Mouse (Mus musculus) spleen, embryonic (tissue): ENCODE results near the gene Ccdc153.

ENCODE experiments used
- CTCF ChIA-PET: fragments of 350-600 bp; sonication (Branson Sonifier 250); formaldehyde crosslinking; loops from one replicate; lab custom pipeline; 2022; lab: Charles Lee

The Ccdc153 gene

DNA sequence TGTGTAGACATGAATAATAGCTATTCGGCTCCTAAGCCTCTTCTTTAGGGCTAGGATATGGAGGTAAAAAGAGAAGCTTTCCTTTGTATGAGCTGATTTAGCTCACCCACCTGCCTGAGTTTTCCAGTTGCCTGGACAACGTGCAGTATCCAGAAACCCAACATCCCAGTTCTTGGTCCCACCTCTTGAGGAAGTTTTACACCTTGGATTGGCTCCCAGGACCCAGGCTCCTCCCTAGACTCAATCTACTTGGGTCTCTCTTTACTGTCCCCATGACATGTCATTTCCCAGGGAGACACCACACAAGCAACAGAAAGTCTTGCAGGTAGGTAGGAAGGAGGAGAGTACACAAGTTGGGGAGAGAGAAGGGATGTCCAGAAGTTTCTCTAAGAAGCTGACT is at the start of gene Ccdc153:
TSS of gene Ccdc153 (plus strand) at position 278 of the 400 bp plus-strand sequence.
- CTCF ChIA-PET, result interaction anchor here (0.6 kb wide), 1 partner anchor 40 kb away, joined by 4 read pairs; no protein-coding TSS in a partner anchor

DNA sequence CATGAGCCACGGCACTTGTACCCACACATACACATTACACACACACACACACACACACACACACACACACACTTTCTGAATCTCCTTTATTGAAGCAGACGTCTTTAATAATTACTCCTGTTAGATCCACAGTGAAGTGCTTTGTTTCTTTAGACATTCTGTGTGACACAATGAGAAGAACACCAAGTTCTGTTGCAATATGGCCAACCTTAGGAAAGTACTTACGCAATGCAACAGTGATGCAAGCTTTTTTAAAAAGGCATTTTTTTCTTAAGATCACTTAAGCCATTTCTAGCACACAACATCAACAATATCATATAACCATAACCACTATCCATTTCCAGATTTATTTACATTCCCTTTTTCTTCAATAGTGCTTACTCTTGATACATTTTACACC is 49.3 kb upstream of the Ccdc153 start:
- CTCF ChIA-PET, result no interaction called here

DNA sequence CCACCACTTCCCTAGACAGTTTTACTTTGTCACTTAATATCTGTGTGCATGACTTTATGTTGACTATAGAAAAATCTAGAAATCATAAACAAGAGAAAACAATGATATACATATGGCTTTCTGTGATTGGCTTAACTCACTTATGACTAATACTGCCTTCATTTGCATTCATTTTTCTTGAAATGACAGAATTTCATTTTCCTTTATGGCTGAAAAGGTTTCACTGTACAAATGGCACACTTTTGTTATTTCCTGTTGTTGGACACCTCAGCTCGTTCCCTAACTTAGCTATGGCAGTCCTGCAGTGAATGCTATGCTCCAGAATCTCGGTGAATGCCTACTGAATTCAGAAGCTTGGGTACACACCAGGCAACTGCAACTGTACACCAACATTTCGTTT is 48.2 kb upstream of the Ccdc153 start:
- CTCF ChIA-PET, result interaction anchor here (0.5 kb wide), 1 partner anchor 22 kb away, joined by 4 read pairs; no protein-coding TSS in a partner anchor

DNA sequence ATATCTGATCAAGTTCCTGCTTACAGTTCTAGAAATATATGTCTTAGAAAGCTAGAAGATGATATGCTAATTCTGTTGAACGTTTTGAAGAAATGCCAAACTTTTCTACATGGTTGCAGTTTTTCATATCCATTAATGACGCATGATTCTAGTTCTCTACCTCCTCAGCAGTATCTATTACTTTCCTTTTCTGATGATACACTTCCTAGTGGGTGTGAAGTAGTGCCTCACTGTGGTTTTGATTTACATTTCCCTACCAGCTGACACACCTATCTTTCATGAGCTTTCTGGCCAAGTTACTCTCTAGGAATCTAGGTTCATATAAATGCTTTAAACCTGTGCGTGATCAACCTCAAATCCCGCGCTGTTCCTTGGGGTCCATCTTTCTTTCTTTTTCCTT is 47.7 kb upstream of the Ccdc153 start:
- CTCF ChIA-PET, result no interaction called here

DNA sequence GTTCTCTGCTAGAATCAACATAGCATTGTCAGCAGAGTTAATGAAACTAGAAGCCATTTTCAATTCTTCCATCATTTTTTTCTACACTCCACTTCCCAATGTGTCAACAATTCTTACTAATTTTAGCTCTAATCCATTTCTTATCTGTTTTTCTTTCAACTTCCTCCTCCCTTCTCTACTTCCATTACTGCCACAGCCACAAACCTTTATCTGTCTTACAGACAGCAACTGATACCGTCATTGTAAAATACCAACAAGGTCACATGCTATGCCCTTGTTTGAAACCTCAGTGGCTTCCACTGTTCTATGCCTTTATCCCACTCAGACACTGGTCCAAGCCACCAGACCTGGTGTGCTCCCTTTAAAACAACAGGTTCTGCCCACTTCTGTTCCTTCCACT is 46.5 kb upstream of the Ccdc153 start:
- CTCF ChIA-PET, result no interaction called here

DNA sequence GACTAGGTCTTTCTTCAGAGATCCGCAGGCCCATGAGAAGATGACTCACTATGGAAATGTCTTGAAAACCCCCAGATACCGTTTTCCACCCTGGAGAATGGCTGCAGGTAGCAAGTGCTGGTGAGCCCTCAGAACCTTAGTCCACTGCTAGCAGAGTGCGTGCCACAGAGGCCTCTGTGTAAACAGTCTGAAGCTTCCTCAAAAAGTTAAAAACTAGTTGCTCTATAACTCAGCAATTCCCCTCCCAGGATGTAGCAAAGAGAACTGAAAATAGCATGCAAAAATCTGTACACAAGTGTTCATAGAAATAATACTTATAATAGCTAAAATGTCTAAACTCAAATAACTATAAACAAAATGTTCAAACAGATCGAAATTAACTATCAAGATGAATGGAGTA is 44.1 kb upstream of the Ccdc153 start:
- CTCF ChIA-PET, result interaction anchor here (1.3 kb wide), 1 partner anchor 11 kb away, joined by 4 read pairs; no protein-coding TSS in a partner anchor

DNA sequence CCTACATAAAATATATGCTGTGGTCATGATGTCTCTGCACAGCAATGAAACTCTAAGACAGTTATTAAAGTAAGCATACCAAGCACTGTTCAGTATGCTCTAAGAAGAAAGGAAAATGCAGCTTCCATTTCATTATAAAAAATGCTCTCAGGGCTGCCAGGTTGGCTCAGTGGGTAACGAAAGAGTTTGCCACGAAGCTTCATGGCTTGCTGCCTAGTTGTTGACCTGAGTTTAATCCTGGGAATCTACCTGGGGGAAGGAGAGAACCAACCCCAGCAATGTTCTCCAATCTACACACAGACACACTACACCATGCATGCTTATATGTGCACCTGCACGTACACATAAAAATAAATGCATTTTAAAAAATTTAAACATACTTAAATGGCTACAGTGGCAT is 41.3 kb upstream of the Ccdc153 start:
- CTCF ChIA-PET, result no interaction called here

DNA sequence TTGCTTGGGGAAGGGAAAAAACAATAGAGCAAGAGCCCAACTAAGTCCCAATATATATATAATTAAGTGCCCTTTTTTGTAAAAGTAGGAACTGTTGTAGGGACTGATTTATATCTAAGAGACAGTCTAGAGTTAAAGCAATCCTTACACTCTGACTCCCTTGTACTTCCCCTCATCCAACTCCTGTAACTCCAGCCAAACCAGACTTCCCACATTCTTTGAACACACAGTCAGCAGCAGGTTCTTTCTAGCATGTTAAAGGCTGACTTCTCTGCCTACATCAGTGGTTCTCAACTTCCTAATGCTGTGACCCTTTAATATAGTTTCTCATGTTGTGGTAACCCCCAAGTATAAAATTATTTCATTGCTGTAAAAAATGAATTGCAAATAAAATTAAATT is 40.9 kb upstream of the Ccdc153 start:
- CTCF ChIA-PET, result interaction anchor here (0.6 to 0.7 kb wide), 2 partner anchors 24 to 57 kb away, joined by 3 read pairs; no protein-coding TSS in a partner anchor

DNA sequence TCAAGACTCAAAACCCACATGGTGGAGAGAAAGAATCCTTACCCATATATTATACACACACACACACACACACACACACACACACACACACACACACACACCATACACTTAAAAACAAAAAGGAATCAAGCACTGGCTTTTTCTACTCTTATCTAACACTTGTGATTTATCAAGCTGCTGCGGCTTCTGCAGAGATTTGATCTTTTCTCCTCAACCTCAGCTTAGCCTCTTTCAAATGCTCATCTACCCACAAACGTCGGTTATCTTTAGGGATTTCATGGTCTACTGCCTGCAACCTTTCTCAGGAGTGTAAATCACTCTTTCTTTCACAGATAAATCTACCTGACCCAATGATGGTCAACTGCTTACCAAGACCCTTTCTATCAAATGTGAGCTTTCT is 40.0 kb upstream of the Ccdc153 start:
- CTCF ChIA-PET, result interaction anchor here (0.6 to 0.7 kb wide), 3 partner anchors 40 to 769 kb away, joined by 3 to 4 read pairs (median 3); partner anchors contain the start of gene Ccdc153

DNA sequence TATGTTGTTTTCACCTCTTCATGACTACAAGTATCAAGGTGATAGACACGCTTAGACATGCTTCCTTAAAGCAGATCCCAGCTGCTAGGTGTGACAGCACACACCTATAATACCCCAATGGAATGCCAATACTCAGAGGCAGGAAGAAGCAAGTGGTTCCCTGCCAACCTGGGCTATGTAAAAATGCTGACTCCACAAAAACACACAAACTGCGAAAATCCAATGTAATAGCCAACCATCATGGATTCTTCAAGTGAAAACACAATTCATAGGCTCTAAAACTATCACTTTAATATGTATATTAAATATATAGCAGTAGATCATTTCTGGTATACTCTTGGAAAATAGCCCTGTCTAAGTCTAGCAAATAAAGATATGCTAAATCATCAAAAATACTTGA is 32.6 kb upstream of the Ccdc153 start:
- CTCF ChIA-PET, result interaction anchor here (0.6 to 1.4 kb wide), 2 partner anchors 12 to 506 kb away, joined by 4 read pairs; no protein-coding TSS in a partner anchor

DNA sequence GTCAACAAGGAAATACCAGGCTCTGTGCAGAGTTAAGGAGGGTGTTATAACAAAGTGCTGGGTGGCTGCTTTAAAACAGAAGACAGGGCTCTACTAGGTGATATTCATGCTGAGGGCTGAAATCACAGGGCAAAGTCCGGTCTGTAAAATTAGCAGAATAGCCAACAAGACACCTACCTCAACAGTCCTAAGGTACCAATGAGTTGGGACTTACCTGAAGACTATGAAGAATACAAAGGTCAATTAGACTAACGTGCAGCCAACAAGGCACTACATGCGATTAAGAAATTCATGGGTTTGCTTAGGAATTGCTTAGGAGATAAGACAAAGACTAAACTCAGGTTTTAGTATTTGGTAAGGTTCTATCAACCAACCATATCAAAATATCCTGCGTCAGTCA is 31.1 kb upstream of the Ccdc153 start:
- CTCF ChIA-PET, result no interaction called here

DNA sequence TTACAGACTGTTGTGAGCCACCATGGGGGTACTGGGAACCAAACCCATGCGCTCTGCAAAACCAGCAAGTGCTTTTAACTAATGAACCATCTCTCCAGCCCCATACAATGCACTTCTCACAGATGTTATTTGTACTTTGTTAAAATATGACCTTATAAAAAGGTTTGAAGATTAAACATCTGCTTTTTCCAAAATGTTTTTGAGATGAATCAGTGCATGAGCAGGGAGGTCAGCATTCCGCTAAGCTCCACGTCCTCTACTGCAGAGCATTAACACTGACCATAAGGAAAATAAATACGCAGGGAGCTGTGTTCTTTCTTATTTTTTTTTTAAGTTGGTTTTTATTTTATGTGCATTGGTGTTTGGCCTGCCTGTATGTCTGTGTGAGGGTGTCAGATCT is 28.1 kb upstream of the Ccdc153 start:
- CTCF ChIA-PET, result interaction anchor here (0.7 kb wide), 1 partner anchor 131 kb away, joined by 3 read pairs; no protein-coding TSS in a partner anchor

DNA sequence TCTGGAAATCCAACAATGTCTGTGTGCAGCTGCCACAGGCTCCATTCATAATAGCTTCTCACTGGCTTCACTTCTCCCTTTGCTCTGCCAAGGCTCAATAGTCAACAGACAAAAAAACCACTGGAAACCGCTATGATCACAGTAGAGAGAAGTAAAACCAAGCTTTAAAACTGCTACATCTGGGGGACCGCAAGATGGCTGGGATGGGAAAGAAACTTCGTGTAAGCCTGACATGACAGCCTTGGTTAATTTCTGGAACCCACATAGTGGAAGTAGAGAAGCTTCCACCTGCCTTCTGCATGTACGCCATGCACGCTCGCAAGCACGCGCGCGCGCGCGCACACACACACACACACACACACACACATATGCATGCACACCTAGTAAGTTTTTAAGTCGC is 26.9 kb upstream of the Ccdc153 start:
- CTCF ChIA-PET, result interaction anchor here (0.6 to 0.7 kb wide), 3 partner anchors 21 to 876 kb away, joined by 4 to 5 read pairs (median 4); no protein-coding TSS in a partner anchor

DNA sequence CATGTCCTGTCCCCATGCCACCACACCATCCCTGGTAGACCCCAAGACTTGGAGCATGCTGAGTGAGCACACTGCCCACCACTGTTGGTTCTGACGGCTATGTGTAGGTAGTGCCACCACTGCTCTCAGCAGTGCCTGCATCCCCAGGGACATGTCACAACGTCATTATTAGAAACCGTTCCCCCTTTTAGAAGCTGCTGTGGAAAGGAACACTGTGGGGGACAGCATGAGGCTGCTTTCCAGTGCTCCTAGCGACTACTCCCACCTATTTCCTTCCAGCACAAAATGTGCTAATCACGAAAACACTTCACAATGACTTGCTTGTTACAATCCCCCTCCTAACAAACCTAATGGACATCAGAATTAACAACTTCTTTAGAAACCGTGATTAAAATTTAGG is 14.5 kb upstream of the Ccdc153 start:
- CTCF ChIA-PET, result no interaction called here

DNA sequence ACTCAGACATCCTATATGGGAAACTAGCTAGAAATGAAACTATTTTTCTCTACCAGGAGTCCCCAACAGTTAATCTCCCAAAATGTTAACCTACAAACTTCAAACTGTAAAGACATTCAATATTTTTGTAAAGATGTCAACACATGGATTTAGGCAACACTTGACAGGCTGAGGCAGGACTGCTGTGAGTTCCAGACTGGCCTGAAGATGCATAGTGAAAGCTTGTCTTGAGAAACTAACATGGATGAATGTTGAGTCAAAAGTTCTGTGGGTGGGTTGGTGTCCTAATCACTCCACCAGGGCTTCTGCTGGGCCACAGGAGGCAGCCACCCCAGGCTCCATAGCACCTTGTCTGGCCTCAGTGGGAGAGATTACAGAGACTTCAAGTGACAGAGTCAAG is 8.9 kb upstream of the Ccdc153 start:
- CTCF ChIA-PET, result interaction anchor here (0.6 to 0.8 kb wide), 2 partner anchors 8 to 431 kb away, joined by 5 to 7 read pairs; no protein-coding TSS in a partner anchor

DNA sequence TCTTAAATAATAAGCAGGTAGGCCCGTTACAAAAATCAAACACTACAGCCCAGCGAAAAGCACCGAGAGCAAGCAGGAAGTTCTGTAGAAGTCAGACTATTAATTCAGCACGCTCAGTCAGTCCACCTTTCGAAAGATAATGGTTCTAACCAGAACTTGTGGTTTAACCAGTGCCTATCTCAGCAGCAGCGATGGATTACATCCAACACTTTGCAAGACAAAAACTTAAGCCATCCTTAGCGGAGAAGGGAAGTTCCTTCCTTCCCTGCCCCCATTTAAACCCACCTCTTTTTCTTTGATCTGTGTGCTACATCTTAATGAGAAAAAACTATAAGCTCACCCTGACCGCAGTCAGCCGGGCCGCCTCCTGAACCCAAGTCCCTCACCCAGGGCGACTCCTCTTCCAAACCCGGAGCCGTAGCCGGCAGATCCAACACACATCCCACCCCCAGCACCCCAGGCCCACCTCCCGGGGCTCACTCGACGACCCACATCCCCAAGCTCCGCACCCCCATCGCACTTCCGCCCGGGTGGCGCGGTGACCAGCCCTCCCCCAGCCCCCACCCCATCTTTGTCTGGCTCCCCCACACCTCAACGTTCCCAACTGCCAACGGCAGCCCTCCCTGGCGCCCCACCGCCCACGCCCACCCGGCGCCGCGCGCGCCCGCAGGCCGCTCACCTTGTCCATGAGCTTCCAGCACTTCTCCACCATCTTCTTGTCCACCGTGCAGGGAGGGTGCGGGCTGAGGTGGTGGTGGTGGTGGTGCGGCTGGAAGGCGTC is 7.3 kb upstream of the Ccdc153 start:
- CTCF ChIA-PET, result interaction anchor here (0.6 to 1.3 kb wide), 2 partner anchors 12 to 22 kb away, joined by 3 read pairs; no protein-coding TSS in a partner anchor

DNA sequence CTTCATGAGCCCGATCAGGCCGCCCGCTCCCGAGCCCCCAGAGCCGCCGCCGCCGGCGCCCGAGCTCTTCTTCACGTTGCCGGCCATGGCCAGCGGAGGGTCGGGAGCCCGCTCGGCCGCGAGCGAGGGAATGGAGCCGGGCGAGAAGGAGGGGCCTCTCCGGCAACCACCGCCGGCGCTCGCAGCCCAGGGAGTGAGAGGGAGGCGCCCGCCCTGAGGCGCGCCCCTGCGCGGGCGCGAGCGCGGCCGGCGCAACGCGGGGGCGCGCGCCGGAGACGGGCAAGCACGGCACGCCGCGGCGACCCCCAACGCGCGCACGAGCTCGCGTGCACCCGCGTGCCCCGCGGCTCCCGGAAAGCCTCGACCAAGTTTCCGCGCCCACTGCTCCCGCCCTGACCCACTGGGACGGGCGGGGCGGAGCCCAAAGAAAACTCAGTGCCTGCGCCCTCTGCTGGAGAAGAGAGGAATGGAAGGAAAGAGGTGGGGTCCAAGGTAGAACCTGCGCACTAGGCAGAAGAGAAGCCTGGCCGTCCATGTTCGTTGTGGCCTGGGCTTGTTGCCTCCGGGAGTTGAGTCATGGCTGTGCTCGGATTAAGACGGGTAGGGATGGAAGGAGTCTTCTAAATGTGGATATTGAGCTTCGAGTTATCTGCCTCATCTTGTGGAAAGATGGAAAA is 6.5 kb upstream of the Ccdc153 start, which contains the start of gene Cbl:
TSS of gene Cbl (minus strand) at position 248 of the 677 bp plus-strand sequence.
- CTCF ChIA-PET, result interaction anchor here (0.6 to 1.3 kb wide), 2 partner anchors 11 to 22 kb away, joined by 3 read pairs; no protein-coding TSS in a partner anchor

DNA sequence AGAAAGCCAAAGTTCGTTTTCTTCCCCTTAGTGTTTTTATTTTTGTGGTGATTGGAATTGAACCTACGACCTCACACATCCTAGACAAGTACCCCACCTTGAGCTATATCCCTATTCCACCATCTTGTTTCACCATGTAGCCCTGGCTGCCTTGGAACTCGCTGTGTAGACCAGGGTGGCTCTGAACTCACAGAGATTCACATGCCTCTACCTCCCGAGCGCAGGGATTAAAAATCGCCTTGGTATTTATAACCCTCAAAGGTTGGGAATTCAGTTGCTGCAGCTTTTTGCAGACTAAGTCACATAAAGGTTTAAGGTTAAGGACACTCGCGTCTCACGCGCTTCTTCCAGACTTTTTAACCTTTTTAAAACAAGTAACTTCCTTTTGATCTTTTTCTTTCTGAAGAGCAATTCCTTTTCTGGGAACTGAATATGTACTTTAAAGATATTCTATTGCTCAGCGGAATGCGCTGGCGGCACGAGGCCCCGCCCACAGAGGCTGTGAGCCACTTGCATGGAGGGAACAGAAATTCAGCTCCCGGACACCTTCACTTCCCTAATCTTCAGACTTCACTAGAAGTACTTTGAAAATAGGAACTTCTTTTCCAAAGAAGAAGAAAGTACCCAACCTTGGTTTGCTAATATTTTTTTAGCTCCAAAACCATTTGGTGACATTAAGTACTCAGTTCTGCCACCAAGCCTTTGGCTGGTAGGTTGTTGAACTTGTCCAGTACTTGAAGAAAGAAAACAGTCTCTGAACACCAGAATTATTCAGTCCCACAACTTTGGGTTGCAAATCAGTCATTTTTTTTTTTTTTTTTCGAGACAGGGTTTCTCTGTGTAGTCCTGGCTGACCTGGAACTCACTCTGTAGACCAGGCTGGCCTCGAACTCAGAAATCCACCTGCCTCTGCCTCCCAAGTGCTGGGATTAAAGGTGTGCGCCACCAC is 5.7 kb upstream of the Ccdc153 start:
- CTCF ChIA-PET, result interaction anchor here (0.7 to 1.3 kb wide), 2 partner anchors 9 to 10 kb away, joined by 3 to 4 read pairs; no protein-coding TSS in a partner anchor

DNA sequence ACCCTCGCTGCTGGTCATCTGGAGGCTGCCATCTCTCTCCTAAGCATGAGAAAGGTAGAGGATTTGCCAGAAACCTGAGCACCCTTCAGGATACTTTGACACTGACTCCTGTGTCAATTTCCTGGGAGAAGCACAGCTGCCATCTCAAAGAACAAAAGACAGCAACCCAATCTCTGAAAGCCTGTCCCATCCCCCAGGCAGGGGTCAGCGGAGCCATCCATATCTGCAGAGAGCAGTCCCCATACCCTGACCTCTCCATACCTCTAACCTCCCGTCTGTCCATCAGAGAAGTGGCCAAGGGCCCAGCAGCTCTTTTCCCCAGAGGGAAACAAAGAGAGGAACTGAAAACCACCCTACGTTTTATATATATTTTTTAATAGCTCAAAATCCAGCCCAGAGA is 3.9 kb upstream of the Ccdc153 start:
- CTCF ChIA-PET, result interaction anchor here (0.7 to 1.1 kb wide), 2 partner anchors 11 to 12 kb away, joined by 3 to 5 read pairs; no protein-coding TSS in a partner anchor

DNA sequence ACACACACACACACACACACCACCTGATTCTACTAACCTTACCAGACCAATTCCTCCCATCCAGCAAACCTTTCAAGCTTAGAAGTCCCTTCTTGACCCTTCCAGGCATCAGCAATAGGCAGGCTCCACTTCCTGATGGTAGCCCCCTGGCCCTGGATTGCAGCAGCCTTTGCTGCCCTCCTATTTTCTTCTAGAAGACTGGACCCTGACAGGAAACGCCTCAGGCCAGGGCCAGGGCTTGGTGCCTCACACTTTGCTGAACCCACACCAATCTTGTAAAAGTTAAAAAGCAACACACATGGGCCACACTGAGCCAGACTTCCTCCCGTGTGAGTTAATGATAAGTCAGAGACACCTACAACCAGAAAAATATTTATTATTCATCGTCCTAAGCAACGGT is 3.3 kb upstream of the Ccdc153 start:
- CTCF ChIA-PET, result interaction anchor here (0.6 to 1.1 kb wide), 3 partner anchors 11 to 293 kb away, joined by 3 to 5 read pairs (median 3); no protein-coding TSS in a partner anchor
